In genomic region chr2:76254833-76255232, GRCm38 (mm10) we compare ENCODE assay signal across 8 mouse cellular contexts.
A peak's percentile ranks its signal among the peaks of the same experiment; 100 is the strongest.
DNase-seq lines count a peak whose midpoint lies in the region; ATAC-seq lines count a peak whose summit lies in the region.
"Had no signal": no experiment of that assay in that cellular context is flagged by ENCODE, and none has a peak within 500 bp of the region (broad histone marks: within the 10 kb centered on the region; RNA-seq: fewer than 3 reads in every experiment).

No protein-coding gene starts in this region.

- H3K27ac ChIP-seq in forebrain, embryonic 16.5 days (ENCODE audit: low read length), result no peak overlapping the region
- no peak overlapping the region for H3K27ac ChIP-seq in liver, embryonic 13.5 days
- H3K27ac ChIP-seq: limb, embryonic 12.5 days had no signal

- H3K9me3 ChIP-seq in forebrain, embryonic 16.5 days (ENCODE audit: control insufficient read depth, low read length), result no peaks in the 10 kb centered on the region
- H3K9me3 ChIP-seq in liver, embryonic 13.5 days (replicated peaks), result no peaks in the 10 kb centered on the region
- H3K9me3 ChIP-seq: limb, embryonic 12.5 days had no signal

- H3K4me1 ChIP-seq in forebrain, embryonic 16.5 days (replicated peaks; ENCODE audit: control insufficient read depth, insufficient read depth, low read length), result no peaks in the 10 kb centered on the region
- no peaks in the 10 kb centered on the region for H3K4me1 ChIP-seq in liver, embryonic 13.5 days (replicated peaks)
- H3K4me1 ChIP-seq: limb, embryonic 12.5 days had no signal

- H3K36me3 ChIP-seq in forebrain, embryonic 16.5 days (ENCODE audit: control insufficient read depth, insufficient read depth), result no peaks in the 10 kb centered on the region
- no peaks in the 10 kb centered on the region for H3K36me3 ChIP-seq in liver, embryonic 13.5 days
- H3K36me3 ChIP-seq: limb, embryonic 12.5 days had no signal

- no peak overlapping the region for H3K4me3 ChIP-seq in forebrain, embryonic 16.5 days (replicated peaks; ENCODE audit: low read length)
- no peak overlapping the region for H3K4me3 ChIP-seq in liver, embryonic 13.5 days (replicated peaks)
- H3K4me3 ChIP-seq: limb, embryonic 12.5 days had no signal

- H3K27me3 ChIP-seq in forebrain, embryonic 16.5 days (replicated peaks; ENCODE audit: control insufficient read depth, insufficient read depth, low read length), result no peaks in the 10 kb centered on the region
- H3K27me3 ChIP-seq in liver, embryonic 13.5 days, result no peaks in the 10 kb centered on the region
- H3K27me3 ChIP-seq: limb, embryonic 12.5 days had no signal

- H3K9ac ChIP-seq in forebrain, embryonic 16.5 days (replicated peaks; ENCODE audit: low read depth, low read length), result no peak overlapping the region
- no peak overlapping the region for H3K9ac ChIP-seq in liver, embryonic 13.5 days
- H3K9ac ChIP-seq: limb, embryonic 12.5 days had no signal

- peak; percentile 47 for DNase-seq in CD4-positive helper T cell, adult 2 months (ENCODE audit: low read depth, low spot score)
- peak; percentile 55 for DNase-seq in ES-CJ7 (ENCODE audit: low read depth, low spot score)
- DNase-seq in c-Kit-positive CD71-positive TER-119-positive erythroid progenitor cells, embryonic 14.5 days (ENCODE audit: low spot score), result peak; percentile 36
- peak; percentile 63 for DNase-seq in kidney, postnatal 14 days
- DNase-seq in liver, embryonic 13.5 days, result peak; percentile 9
- peak; percentile 82 for DNase-seq in right cerebral cortex, postnatal 14 days

- H3K4me2 ChIP-seq in forebrain, embryonic 16.5 days (ENCODE audit: low read length), result no peak overlapping the region
- no peak overlapping the region for H3K4me2 ChIP-seq in liver, embryonic 13.5 days
- H3K4me2 ChIP-seq: limb, embryonic 12.5 days had no signal

- ATAC-seq in forebrain, embryonic 16.5 days, result peak; percentile 28; the same call in 1 of the 2 replicates
- no peak for ATAC-seq in liver, embryonic 13.5 days (ENCODE audit: low read depth)

- WGBS in forebrain, embryonic 16.5 days, result 29% methylated on average over 6 of the region's 6 CpGs
- 25% methylated on average over 6 of the region's 6 CpGs for WGBS in liver, embryonic 13.5 days (ENCODE audit: insufficient replicate concordance)

Comparison
In these comparisons a context has a peak if more than half of its experiments do, and no peak if none do; other contexts are left out.
1. DNase-seq: peak in every context shown above with its lines; median percentile 82 in right cerebral cortex, postnatal 14 days; 63 in kidney, postnatal 14 days; 55 in ES-CJ7; 47 in CD4-positive helper T cell, adult 2 months; 36 in c-Kit-positive CD71-positive TER-119-positive erythroid progenitor cells, embryonic 14.5 days; 9 in liver, embryonic 13.5 days.